ENCODE assay signal across 14 mouse cellular contexts in genomic region chr14:54143828-54144227, GRCm38 (mm10).
DNase-seq lines count a peak whose midpoint lies in the region; ATAC-seq and TF ChIP-seq lines count a peak whose summit lies in the region.
"Had no signal": no experiment of that assay in that cellular context is flagged by ENCODE, and none has a peak within 500 bp of the region (broad histone marks: within the 10 kb centered on the region; RNA-seq: fewer than 3 reads in every experiment).

No protein-coding gene starts in this region.

- H3K36me3 ChIP-seq in neural tube, embryonic 13.5 days, result no peaks in the 10 kb centered on the region
- no peaks in the 10 kb centered on the region for H3K36me3 ChIP-seq in neural tube, embryonic 15.5 days
- H3K36me3 ChIP-seq in forebrain, postnatal 0 days (ENCODE audit: insufficient read depth), result no peaks in the 10 kb centered on the region
- H3K36me3 ChIP-seq: liver, embryonic 15.5 days had no signal

- no peaks in the 10 kb centered on the region for H3K27me3 ChIP-seq in neural tube, embryonic 13.5 days
- H3K27me3 ChIP-seq in neural tube, embryonic 15.5 days (replicated peaks), result no peaks in the 10 kb centered on the region
- H3K27me3 ChIP-seq in forebrain, postnatal 0 days (ENCODE audit: insufficient read depth, low read length), result no peaks in the 10 kb centered on the region
- H3K27me3 ChIP-seq: liver, embryonic 15.5 days had no signal

- DNase-seq in cerebellum, postnatal 36 days, result peak; percentile 22
- DNase-seq in cerebellum, adult 11-12 months, result no peak
- DNase-seq in layer of hippocampus, postnatal 10 days (ENCODE audit: low spot score in 2 of 2), result peak; percentile 63 to 70
- DNase-seq in layer of hippocampus, postnatal 36 days, result no peak
- peak; percentile 57 for DNase-seq in forebrain, postnatal 0 days
- DNase-seq in adrenal gland, postnatal 36 days, result no peak
- DNase-seq: B cell, adult 2 months; heart, postnatal 36 days; kidney, adult 18-20 months; kidney, postnatal 4 days; thymus, postnatal 25 days had no signal

- 74% methylated on average over 1 of the region's 1 CpGs for WGBS in neural tube, embryonic 13.5 days
- WGBS in neural tube, embryonic 15.5 days, result 61% methylated on average over 1 of the region's 1 CpGs
- 21% methylated on average over 1 of the region's 1 CpGs for WGBS in forebrain, postnatal 0 days

- no peak overlapping the region for H3K9ac ChIP-seq in neural tube, embryonic 13.5 days
- H3K9ac ChIP-seq in neural tube, embryonic 15.5 days (replicated peaks), result no peak overlapping the region
- no peak overlapping the region for H3K9ac ChIP-seq in forebrain, postnatal 0 days
- H3K9ac ChIP-seq: liver, embryonic 15.5 days had no signal

- H3K4me3 ChIP-seq in neural tube, embryonic 13.5 days, result no peak overlapping the region
- no peak overlapping the region for H3K4me3 ChIP-seq in neural tube, embryonic 15.5 days (replicated peaks)
- no peak overlapping the region for H3K4me3 ChIP-seq in forebrain, postnatal 0 days (ENCODE audit: low read depth, low read length)
- H3K4me3 ChIP-seq: liver, embryonic 15.5 days had no signal

- no peak overlapping the region for H3K27ac ChIP-seq in neural tube, embryonic 13.5 days (replicated peaks)
- no peak overlapping the region for H3K27ac ChIP-seq in neural tube, embryonic 15.5 days (replicated peaks)
- no peak overlapping the region for H3K27ac ChIP-seq in forebrain, postnatal 0 days (ENCODE audit: low read depth, low read length)
- H3K27ac ChIP-seq: liver, embryonic 15.5 days had no signal

- no peaks in the 10 kb centered on the region for H3K9me3 ChIP-seq in neural tube, embryonic 13.5 days
- no peaks in the 10 kb centered on the region for H3K9me3 ChIP-seq in neural tube, embryonic 15.5 days (replicated peaks)
- H3K9me3 ChIP-seq in forebrain, postnatal 0 days (ENCODE audit: low read length), result no peaks in the 10 kb centered on the region
- H3K9me3 ChIP-seq: liver, embryonic 15.5 days had no signal

- H3K4me2 ChIP-seq in neural tube, embryonic 13.5 days, result no peak overlapping the region
- H3K4me2 ChIP-seq in neural tube, embryonic 15.5 days, result no peak overlapping the region
- H3K4me2 ChIP-seq in forebrain, postnatal 0 days (ENCODE audit: low read depth), result no peak overlapping the region
- H3K4me2 ChIP-seq: liver, embryonic 15.5 days had no signal

- no peak for TF ChIP-seq CTCF in forebrain, postnatal 0 days (IDR thresholded peaks at IDR 0.05; ENCODE audit: low read depth)

- H3K4me1 ChIP-seq in neural tube, embryonic 13.5 days (replicated peaks), result peaks cover 16% of the 10 kb centered on the region
- H3K4me1 ChIP-seq in neural tube, embryonic 15.5 days, result peaks cover 16% of the 10 kb centered on the region
- H3K4me1 ChIP-seq in forebrain, postnatal 0 days (ENCODE audit: insufficient read depth), result no peaks in the 10 kb centered on the region

- peak; percentile 65; the same call in 1 of the 2 replicates for ATAC-seq in neural tube, embryonic 13.5 days (ENCODE audit: low read depth)
- no peak for ATAC-seq in neural tube, embryonic 15.5 days (ENCODE audit: low FRiP score)
- peak; percentile 84 for ATAC-seq in forebrain, postnatal 0 days

Comparison
In these comparisons a context has a peak if more than half of its experiments do, and no peak if none do; other contexts are left out.
1. DNase-seq: peak in cerebellum, postnatal 36 days (2 of 2), layer of hippocampus, postnatal 10 days (2 of 2) and forebrain, postnatal 0 days (single experiment); none in cerebellum, adult 11-12 months (single experiment), layer of hippocampus, postnatal 36 days (0 of 2) and adrenal gland, postnatal 36 days (0 of 2).